Mouse (Mus musculus): ENCODE data around the gene Ptprg.

The Ptprg gene

GRCm38 (mm10) chr14:11874960-11875889 lies 321.9 kb downstream of the Ptprg start:
- in situ Hi-C loops (cut with MboI, MseI), result no loop called here

GRCm38 (mm10) chr14:11881082-11881481 lies 327.8 kb downstream of the Ptprg start:
- in situ Hi-C loops (cut with MboI, MseI), result no loop called here

- in situ Hi-C loops (cut with MboI, MseI), result no loop called here
Measured at GRCm38 (mm10) chr14:11883142-11883921, 330.0 kb downstream of the Ptprg start.

GRCm38 (mm10) chr14:11883995-11884394 lies 330.7 kb downstream of the Ptprg start:
- in situ Hi-C loops (cut with MboI, MseI), result no loop called here

- in situ Hi-C loops (cut with MboI, MseI), result no loop called here
Measured at GRCm38 (mm10) chr14:11886417-11886816, 333.1 kb downstream of the Ptprg start.

- in situ Hi-C loops (cut with MboI, MseI), result no loop called here
Measured at GRCm38 (mm10) chr14:11890890-11891289, 337.6 kb downstream of the Ptprg start.

- in situ Hi-C loops (cut with MboI, MseI), result no loop called here
Measured at GRCm38 (mm10) chr14:11892621-11893020, 339.3 kb downstream of the Ptprg start.

- in situ Hi-C loops (cut with MboI, MseI), result no loop called here
Measured at GRCm38 (mm10) chr14:11895486-11895885, 342.2 kb downstream of the Ptprg start.

GRCm38 (mm10) chr14:11902794-11903193 lies 349.5 kb downstream of the Ptprg start:
- in situ Hi-C loops (cut with MboI, MseI), result no loop called here

- in situ Hi-C loops (cut with MboI, MseI), result no loop called here
Measured at GRCm38 (mm10) chr14:11906130-11906675, 352.9 kb downstream of the Ptprg start.

- in situ Hi-C loops (cut with MboI, MseI), result no loop called here
Measured at GRCm38 (mm10) chr14:11912253-11912652, 358.9 kb downstream of the Ptprg start.

GRCm38 (mm10) chr14:11917225-11917624 lies 363.9 kb downstream of the Ptprg start:
- in situ Hi-C loops (cut with MboI, MseI), result no loop called here

- in situ Hi-C loops (cut with MboI, MseI), result no loop called here
Measured at GRCm38 (mm10) chr14:11928545-11928944, 375.2 kb downstream of the Ptprg start.

GRCm38 (mm10) chr14:11932517-11932916 lies 379.2 kb downstream of the Ptprg start:
- in situ Hi-C loops (cut with MboI, MseI), result no loop called here

- in situ Hi-C loops (cut with MboI, MseI), result no loop called here
Measured at GRCm38 (mm10) chr14:11934556-11934955, 381.2 kb downstream of the Ptprg start.

- in situ Hi-C loops (cut with MboI, MseI), result no loop called here
Measured at GRCm38 (mm10) chr14:11935281-11935680, 381.9 kb downstream of the Ptprg start.

- in situ Hi-C loops (cut with MboI, MseI), result no loop called here
Measured at GRCm38 (mm10) chr14:11935698-11936097, 382.4 kb downstream of the Ptprg start.

- in situ Hi-C loops (cut with MboI, MseI), result no loop called here
Measured at GRCm38 (mm10) chr14:11938912-11939311, 385.6 kb downstream of the Ptprg start.

GRCm38 (mm10) chr14:11941989-11942514 lies 388.7 kb downstream of the Ptprg start:
- in situ Hi-C loops (cut with MboI, MseI), result no loop called here

- in situ Hi-C loops (cut with MboI, MseI), result no loop called here
Measured at GRCm38 (mm10) chr14:11950379-11950778, 397.0 kb downstream of the Ptprg start.

- in situ Hi-C loops (cut with MboI, MseI), result no loop called here
Measured at GRCm38 (mm10) chr14:11955020-11955882, 401.9 kb downstream of the Ptprg start.

All from regulatory T cell (primary cell).